Mouse (Mus musculus): Measurements from ENCODE around the gene Gm28845. TPM values are rescaled to one million over a fixed set of nuclear protein-coding genes. Genes with fewer than 3 reads are reported as not detected.

Gene Gm28845
- polyA plus RNA-seq, 1 experiment from 2014 or later: not detected

GRCm38 (mm10) chr1:65090370-65090769, 29.0 kb downstream of the Gm28845 start:
- H3K36me3 ChIP-seq (ENCODE audit: control insufficient read depth, insufficient read depth, low read length): no peaks in the 10 kb centered on the region
- H3K4me3 ChIP-seq (ENCODE audit: low read depth, low read length): no peak overlapping the region
- H3K4me1 ChIP-seq (replicated peaks; ENCODE audit: control insufficient read depth, insufficient read depth, low read length): no peaks in the 10 kb centered on the region
- WGBS: 74% methylated on average over 2 of the region's 2 CpGs
- H3K27me3 ChIP-seq (ENCODE audit: control insufficient read depth, insufficient read depth, low read length): no peaks in the 10 kb centered on the region
- no peak overlapping the region for H3K27ac ChIP-seq (ENCODE audit: low read depth, low read length)
- no peak for ATAC-seq (ENCODE audit: low FRiP score)
- no peak overlapping the region for H3K4me2 ChIP-seq (replicated peaks; ENCODE audit: low read depth, low read length)
- DNase-seq (ENCODE audit: low spot score): no peak
- no peaks in the 10 kb centered on the region for H3K9me3 ChIP-seq (ENCODE audit: control insufficient read depth, low read length)
- no peak overlapping the region for H3K9ac ChIP-seq (ENCODE audit: low read depth, low read length)

DNA sequence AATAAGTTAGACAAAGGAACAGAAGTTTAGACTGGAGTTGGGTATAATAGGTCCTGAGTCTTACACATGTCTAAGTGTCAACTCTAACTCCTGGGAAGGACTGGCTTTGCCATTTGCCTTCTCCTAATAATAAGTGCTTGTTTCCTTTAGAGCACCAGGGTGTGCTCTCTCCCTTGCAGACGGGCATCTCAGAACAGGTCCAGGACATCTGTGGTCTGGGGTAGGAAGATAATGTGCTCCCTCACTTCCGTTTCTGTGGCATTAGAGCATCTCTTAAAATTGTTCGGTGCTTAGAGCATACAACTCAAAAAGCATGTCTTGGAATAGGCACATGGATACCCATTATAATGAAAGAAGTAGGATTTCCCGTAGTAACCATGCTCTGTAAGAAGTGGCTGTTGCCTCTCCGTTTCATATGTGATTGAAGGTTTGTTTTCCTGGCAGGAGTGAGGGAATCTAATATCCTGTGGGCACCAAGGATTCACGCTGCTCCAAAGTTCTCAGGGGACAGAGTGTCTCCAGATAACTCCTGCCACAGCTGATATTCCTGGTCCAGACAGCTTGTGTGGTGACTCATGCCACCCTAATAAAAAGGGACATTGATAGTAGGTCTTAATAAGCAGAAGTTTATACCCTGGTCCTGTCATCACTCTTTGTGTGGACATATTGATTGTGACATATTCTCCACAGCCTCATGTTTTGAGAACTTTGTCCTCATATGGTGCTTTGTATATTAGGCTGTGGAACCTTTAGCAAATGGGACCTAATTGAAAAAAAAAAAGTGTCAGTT, 30.6 kb downstream of the Gm28845 start:
- H3K9me3 ChIP-seq (ENCODE audit: control insufficient read depth, low read length): no peaks in the 10 kb centered on the region
- ATAC-seq (ENCODE audit: low FRiP score): no peak
- H3K4me3 ChIP-seq (ENCODE audit: low read depth, low read length): no peak overlapping the region
- no peaks in the 10 kb centered on the region for H3K36me3 ChIP-seq (ENCODE audit: control insufficient read depth, insufficient read depth, low read length)
- H3K27ac ChIP-seq (ENCODE audit: low read depth, low read length): no peak overlapping the region
- no peaks in the 10 kb centered on the region for H3K4me1 ChIP-seq (replicated peaks; ENCODE audit: control insufficient read depth, insufficient read depth, low read length)
- H3K27me3 ChIP-seq (ENCODE audit: control insufficient read depth, insufficient read depth, low read length): no peaks in the 10 kb centered on the region
- DNase-seq (ENCODE audit: low spot score): no peak
- no peak overlapping the region for H3K4me2 ChIP-seq (replicated peaks; ENCODE audit: low read depth, low read length)
- no peak overlapping the region for H3K9ac ChIP-seq (ENCODE audit: low read depth, low read length)
- 84% methylated on average over 6 of the region's 6 CpGs for WGBS

GRCm38 (mm10) chr1:65082188-65082587, 37.2 kb downstream of the Gm28845 start, which contains the start of gene Crygb:
TSS of gene Crygb (minus strand) at chr1:65082288.
- no peaks in the 10 kb centered on the region for H3K9me3 ChIP-seq (ENCODE audit: control insufficient read depth, low read length)
- H3K4me3 ChIP-seq (ENCODE audit: low read depth, low read length): no peak within 1 kb of the TSS
- DNase-seq (ENCODE audit: low spot score): no peak
- H3K36me3 ChIP-seq (ENCODE audit: control insufficient read depth, insufficient read depth, low read length): no peaks in the 10 kb centered on the region
- no peak within 1 kb of the TSS for H3K4me2 ChIP-seq (replicated peaks; ENCODE audit: low read depth, low read length)
- WGBS: 38% methylated on average over 7 of the region's 7 CpGs
- ATAC-seq (ENCODE audit: low FRiP score): no peak
- no peaks in the 10 kb centered on the region for H3K4me1 ChIP-seq (replicated peaks; ENCODE audit: control insufficient read depth, insufficient read depth, low read length)
- H3K9ac ChIP-seq (ENCODE audit: low read depth, low read length): no peak within 1 kb of the TSS
- H3K27me3 ChIP-seq (ENCODE audit: control insufficient read depth, insufficient read depth, low read length): no peaks in the 10 kb centered on the region
- H3K27ac ChIP-seq (ENCODE audit: low read depth, low read length): no peak within 1 kb of the TSS

DNA sequence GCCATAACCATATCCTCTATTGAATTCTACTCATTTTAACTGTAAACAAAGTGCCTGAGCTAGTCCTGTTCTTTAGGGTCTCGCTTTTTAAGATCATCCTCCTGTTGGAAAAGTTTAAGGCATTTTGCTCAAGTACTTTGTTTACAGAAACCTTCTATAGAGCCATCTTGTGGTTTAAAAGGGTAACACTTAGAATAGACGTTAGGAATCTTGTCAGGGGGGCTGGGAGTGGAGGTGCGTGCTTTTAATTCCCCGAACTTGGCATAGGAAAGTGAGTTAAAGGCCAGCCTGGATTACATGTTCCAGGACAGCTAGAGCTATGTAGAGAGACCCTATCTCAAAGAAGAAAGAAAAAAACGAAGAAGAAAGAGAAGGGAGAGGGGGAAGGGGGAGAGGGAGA, 43.8 kb downstream of the Gm28845 start:
- Histone ChIP-seq H3K4me1 (replicated peaks; ENCODE audit: control insufficient read depth, insufficient read depth, low read length) (no peaks in the 10 kb centered on the region), H3K36me3 (ENCODE audit: control insufficient read depth, insufficient read depth, low read length) (no peaks in the 10 kb centered on the region), H3K9me3 (ENCODE audit: control insufficient read depth, low read length) (no peaks in the 10 kb centered on the region), H3K9ac (ENCODE audit: low read depth, low read length) (no peak overlapping the region), H3K4me3 (ENCODE audit: low read depth, low read length) (no peak overlapping the region), H3K4me2 (replicated peaks; ENCODE audit: low read depth, low read length) (no peak overlapping the region), H3K27ac (ENCODE audit: low read depth, low read length) (no peak overlapping the region), H3K27me3 (ENCODE audit: control insufficient read depth, insufficient read depth, low read length) (no peaks in the 10 kb centered on the region)
- ATAC-seq (ENCODE audit: low FRiP score) (no peak), DNase-seq (ENCODE audit: low spot score) (no peak)
- WGBS: 28% methylated on average over 5 of the region's 5 CpGs

GRCm38 (mm10) chr1:65073589-65073988, 45.8 kb downstream of the Gm28845 start, which contains the start of gene Crygc:
TSS of gene Crygc (minus strand) at chr1:65073689.
- WGBS: 71% methylated on average over 6 of the region's 6 CpGs
- ATAC-seq (ENCODE audit: low FRiP score): no peak
- no peaks in the 10 kb centered on the region for H3K27me3 ChIP-seq (ENCODE audit: control insufficient read depth, insufficient read depth, low read length)

GRCm38 (mm10) chr1:65067842-65068241, 51.5 kb downstream of the Gm28845 start:
- H3K9ac ChIP-seq (ENCODE audit: low read depth, low read length): no peak overlapping the region
- H3K27me3 ChIP-seq (ENCODE audit: control insufficient read depth, insufficient read depth, low read length): no peaks in the 10 kb centered on the region
- DNase-seq (ENCODE audit: low spot score) (no peak), ATAC-seq (ENCODE audit: low FRiP score) (no peak)
- no peaks in the 10 kb centered on the region for H3K36me3 ChIP-seq (ENCODE audit: control insufficient read depth, insufficient read depth, low read length)
- H3K9me3 ChIP-seq (ENCODE audit: control insufficient read depth, low read length): no peaks in the 10 kb centered on the region
- no peaks in the 10 kb centered on the region for H3K4me1 ChIP-seq (replicated peaks; ENCODE audit: control insufficient read depth, insufficient read depth, low read length)
- H3K4me3 ChIP-seq (ENCODE audit: low read depth, low read length): no peak overlapping the region
- H3K4me2 ChIP-seq (replicated peaks; ENCODE audit: low read depth, low read length): no peak overlapping the region
- no peak overlapping the region for H3K27ac ChIP-seq (ENCODE audit: low read depth, low read length)

More at GRCm38 (mm10) chr1:65073589-65073988, 45.8 kb downstream of the Gm28845 start, which contains the start of gene Crygc:
- Histone ChIP-seq H3K4me2 (replicated peaks; ENCODE audit: low read depth, low read length) (no peak within 1 kb of the TSS), H3K4me1 (replicated peaks; ENCODE audit: control insufficient read depth, insufficient read depth, low read length) (no peaks in the 10 kb centered on the region), H3K36me3 (ENCODE audit: control insufficient read depth, insufficient read depth, low read length) (no peaks in the 10 kb centered on the region), H3K4me3 (ENCODE audit: low read depth, low read length) (no peak within 1 kb of the TSS), H3K9me3 (ENCODE audit: control insufficient read depth, low read length) (no peaks in the 10 kb centered on the region), H3K9ac (ENCODE audit: low read depth, low read length) (no peak within 1 kb of the TSS), H3K27ac (ENCODE audit: low read depth, low read length) (no peak within 1 kb of the TSS)
- no peak for DNase-seq (ENCODE audit: low spot score)

- WGBS: 82% methylated on average over 15 of the region's 15 CpGs
- no peak for ATAC-seq (ENCODE audit: low FRiP score)
- Histone ChIP-seq H3K4me3 (ENCODE audit: low read depth, low read length) (no peak overlapping the region), H3K27ac (ENCODE audit: low read depth, low read length) (no peak overlapping the region), H3K9me3 (ENCODE audit: control insufficient read depth, low read length) (no peaks in the 10 kb centered on the region), H3K36me3 (ENCODE audit: control insufficient read depth, insufficient read depth, low read length) (no peaks in the 10 kb centered on the region), H3K4me1 (replicated peaks; ENCODE audit: control insufficient read depth, insufficient read depth, low read length) (no peaks in the 10 kb centered on the region), H3K27me3 (ENCODE audit: control insufficient read depth, insufficient read depth, low read length) (no peaks in the 10 kb centered on the region), H3K9ac (ENCODE audit: low read depth, low read length) (no peak overlapping the region), H3K4me2 (replicated peaks; ENCODE audit: low read depth, low read length) (no peak overlapping the region)
- DNase-seq (ENCODE audit: low spot score): no peak
Observed at GRCm38 (mm10) chr1:65064201-65064600, 55.2 kb downstream of the Gm28845 start.

DNA sequence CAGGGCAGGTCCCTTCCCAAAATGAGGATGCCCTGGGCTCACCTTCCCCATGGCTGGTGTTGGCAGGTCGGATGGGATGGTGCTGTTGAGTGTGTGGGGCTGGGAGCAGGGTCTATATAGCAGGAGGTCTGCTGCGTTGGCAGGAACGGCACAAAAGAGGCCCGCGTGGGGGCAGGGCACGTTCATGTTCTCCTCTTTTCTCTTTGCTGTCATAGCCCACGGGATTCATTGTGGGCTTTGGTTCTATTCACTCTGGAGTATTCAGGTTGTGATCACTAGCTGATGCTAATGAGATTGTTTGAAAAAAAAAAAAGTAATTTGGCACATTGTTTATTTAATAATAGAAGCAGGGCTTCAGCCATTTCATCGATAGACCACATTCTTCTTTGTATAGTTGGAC, 56.0 kb downstream of the Gm28845 start, which contains the start of gene Crygd:
Crygd (minus strand) TSS at position 101 of the 400 bp plus-strand sequence.
- 69% methylated on average over 8 of the region's 8 CpGs for WGBS
- ATAC-seq (ENCODE audit: low FRiP score) (no peak), DNase-seq (ENCODE audit: low spot score) (no peak)
- Histone ChIP-seq H3K4me1 (replicated peaks; ENCODE audit: control insufficient read depth, insufficient read depth, low read length) (no peaks in the 10 kb centered on the region), H3K4me3 (ENCODE audit: low read depth, low read length) (no peak within 1 kb of the TSS), H3K9me3 (ENCODE audit: control insufficient read depth, low read length) (no peaks in the 10 kb centered on the region), H3K36me3 (ENCODE audit: control insufficient read depth, insufficient read depth, low read length) (no peaks in the 10 kb centered on the region), H3K27me3 (ENCODE audit: control insufficient read depth, insufficient read depth, low read length) (no peaks in the 10 kb centered on the region), H3K9ac (ENCODE audit: low read depth, low read length) (no peak within 1 kb of the TSS), H3K27ac (ENCODE audit: low read depth, low read length) (no peak within 1 kb of the TSS), H3K4me2 (replicated peaks; ENCODE audit: low read depth, low read length) (no peak within 1 kb of the TSS)

DNA sequence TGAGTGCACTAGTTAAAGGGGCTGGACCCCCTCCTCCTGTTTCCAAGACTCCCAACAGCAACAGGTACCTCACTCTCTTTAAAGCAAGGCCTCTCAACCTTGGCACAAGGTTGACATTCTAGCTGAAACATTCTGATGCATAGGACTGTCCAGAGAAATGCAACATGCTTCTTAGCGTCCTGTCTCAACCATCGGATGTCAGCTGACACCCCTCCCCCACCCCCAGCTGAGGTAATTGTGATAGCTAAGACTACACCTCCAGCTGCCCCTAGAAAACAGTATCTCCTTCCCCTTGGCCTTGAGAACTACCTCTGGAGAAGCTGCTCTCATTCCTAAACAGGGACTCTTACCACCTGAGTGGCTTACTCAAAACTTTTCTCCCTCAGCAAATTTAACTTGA, 67.2 kb downstream of the Gm28845 start:
- Histone ChIP-seq H3K27me3 (ENCODE audit: control insufficient read depth, insufficient read depth, low read length) (no peaks in the 10 kb centered on the region), H3K27ac (ENCODE audit: low read depth, low read length) (no peak overlapping the region), H3K4me1 (replicated peaks; ENCODE audit: control insufficient read depth, insufficient read depth, low read length) (no peaks in the 10 kb centered on the region; the same call in 1 of the 2 replicates), H3K9ac (ENCODE audit: low read depth, low read length) (no peak overlapping the region), H3K4me2 (replicated peaks; ENCODE audit: low read depth, low read length) (no peak overlapping the region), H3K36me3 (ENCODE audit: control insufficient read depth, insufficient read depth, low read length) (no peaks in the 10 kb centered on the region), H3K9me3 (ENCODE audit: control insufficient read depth, low read length) (no peaks in the 10 kb centered on the region), H3K4me3 (ENCODE audit: low read depth, low read length) (no peak overlapping the region)
- ATAC-seq (ENCODE audit: low FRiP score): no peak
- no peak for DNase-seq (ENCODE audit: low spot score)
- 42% methylated on average over 2 of the region's 2 CpGs for WGBS

Data from hindbrain, embryonic 11.5 days (tissue).